Mouse (Mus musculus) heart, postnatal 0 days (tissue): ENCODE measurements around the gene Pank4. TPM values are rescaled to one million over a fixed set of nuclear protein-coding genes. Genes with fewer than 3 reads are reported as not detected.

Source experiments
- ATAC-seq: fragments of 200-750 bp; cut with Nextera tagmentation; 2 replicates; pipeline ENCODE4 v1.8.0; 2017; ENCODE audit warnings: low read depth, moderate number of reproducible peaks, moderate library complexity; ENCODE audit not compliant: insufficient read depth
- DNase-seq: peaks from one replicate; pipeline ENCODE4 v3.0.0-alpha.2; 2016; ENCODE audit warnings: low spot score
- H3K27ac ChIP-seq: fragments of 300-500 bp; sonication (generic); 2 replicates; pipeline ENCODE4 v1.5.1; 2014; ENCODE audit warnings: low read depth, mild to moderate bottlenecking
- H3K27me3 ChIP-seq: fragments of 300-500 bp; sonication (generic); 2 replicates; pipeline ENCODE4 v1.6.1; 2014; ENCODE audit warnings: low read length, mixed read lengths; ENCODE audit not compliant: control insufficient read depth, insufficient read depth
- H3K36me3 ChIP-seq: fragments of 300-500 bp; sonication (generic); replicated peaks from 2 replicates; pipeline ENCODE4 v1.6.1; 2014; ENCODE audit warnings: low read length, mixed read lengths; ENCODE audit not compliant: control insufficient read depth, insufficient read depth
- H3K4me1 ChIP-seq: fragments of 300-500 bp; sonication (generic); 2 replicates; pipeline ENCODE4 v1.6.1; 2014; ENCODE audit warnings: antibody characterized with exemption; ENCODE audit not compliant: control insufficient read depth, insufficient read depth
- H3K4me2 ChIP-seq: fragments of 300-500 bp; sonication (generic); 2 replicates; pipeline ENCODE4 v1.6.1; 2014; ENCODE audit warnings: low read depth, mild to moderate bottlenecking, low read length, moderate library complexity
- H3K4me3 ChIP-seq: fragments of 300-500 bp; sonication (generic); 2 replicates; pipeline ENCODE4 v1.5.1; 2014; ENCODE audit warnings: low read depth, low read length
- H3K9ac ChIP-seq: fragments of 300-500 bp; sonication (generic); replicated peaks from 2 replicates; pipeline ENCODE4 v1.6.1; 2014; ENCODE audit warnings: low read depth, low read length, mixed read lengths
- H3K9me3 ChIP-seq: fragments of 300-500 bp; sonication (generic); replicated peaks from 2 replicates; pipeline ENCODE4 v1.6.1; 2016; ENCODE audit warnings: low read length; ENCODE audit not compliant: control insufficient read depth
- CTCF ChIP-seq: IDR thresholded peaks from 2 replicates; pipeline ENCODE4 v1.5.1; 2016; ENCODE audit warnings: antibody characterized with exemption, control low read depth, low read depth
- EP300 ChIP-seq: IDR thresholded peaks from 2 replicates; pipeline ENCODE4 v1.6.1; 2016; ENCODE audit warnings: antibody characterized with exemption, low read depth
- WGBS: fragments of 180-500 bp; shearing (Covaris S2); extraction: QIAGEN DNeasy Blood & Tissue Kit; methylation state at CpG from one replicate; pipeline ENCODE4 v1.1.7; 2014; 5-methylcytosine and 5-hydroxymethylcytosine counted together
- polyA plus RNA-seq: library from polyadenylated mRNA; unstranded; fragments of >200 nt; fragmentation: Nextera tagmentation; extraction: Ambion mirVana; gene quantifications from 2 replicates; pipeline ENCODE4 v1.2.1, GENCODE M21; 2015
- total RNA-seq: library from RNA; depleted of rRNA; stranded (reverse); fragments of >200 nt; gene quantifications from 2 replicates; pipeline ENCODE4 v1.2.3, GENCODE M21; 2014; ENCODE audit warnings: low replicate concordance; rRNA removed

Pank4 gene
- total RNA-seq = 45.6 and 62.0 TPM in 2 replicates
- 27.4 and 30.6 TPM in 2 replicates for polyA plus RNA-seq

DNA sequence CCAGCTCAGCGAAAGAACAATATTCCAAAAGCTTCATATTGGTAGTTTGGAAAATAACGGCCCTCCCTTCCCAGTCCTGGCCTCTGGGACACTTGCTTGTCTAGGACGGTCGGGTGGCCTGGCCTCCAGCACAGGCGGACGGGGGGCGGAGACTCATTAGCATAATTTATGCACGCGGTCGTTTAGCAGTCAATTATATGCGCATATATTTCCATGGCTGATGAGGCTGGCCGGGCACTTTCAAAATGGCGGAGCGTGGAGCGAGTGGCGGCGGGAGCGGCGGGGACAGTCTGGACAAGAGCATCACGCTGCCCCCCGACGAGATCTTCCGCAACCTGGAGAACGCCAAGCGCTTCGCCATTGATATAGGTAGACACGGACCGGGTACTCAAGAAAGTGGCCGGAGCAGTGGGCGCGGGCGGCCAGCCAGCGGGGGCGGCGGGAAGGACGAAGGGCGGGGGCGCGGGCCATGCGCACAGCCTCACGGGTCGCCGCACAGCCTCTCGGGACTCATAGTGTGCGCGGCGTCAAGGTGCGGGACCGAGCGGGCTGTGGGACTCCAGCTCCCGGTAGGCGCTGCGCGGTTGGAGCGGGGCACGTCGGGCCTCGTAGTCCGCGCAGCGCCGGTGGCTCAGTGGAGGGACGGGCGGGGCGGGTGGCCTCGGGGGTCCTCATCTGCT is at the start of gene Pank4:
Pank4 (plus strand) TSS at position 223 of the 680 bp plus-strand sequence.
- Histone ChIP-seq H3K27ac (peak within 1 kb of the TSS; percentile 81), H3K4me2 (peak within 1 kb of the TSS; percentile 93), H3K36me3 (peaks cover 2% of the 10 kb centered on the region; the same call in 1 of the 2 replicates), H3K27me3 (peaks cover 40% of the 10 kb centered on the region), H3K9ac (peak within 1 kb of the TSS; percentile 55), H3K4me3 (peak within 1 kb of the TSS; percentile 85), H3K9me3 (no peaks in the 10 kb centered on the region), H3K4me1 (peaks cover 23% of the 10 kb centered on the region)
- WGBS = under 1% methylated on average over 62 of the region's 66 CpGs
- ATAC-seq (peak; percentile 95), DNase-seq (peak; percentile 93)
- TF ChIP-seq EP300 (peak; percentile 71; the same call in 1 of the 2 replicates), CTCF (no peak)

DNA sequence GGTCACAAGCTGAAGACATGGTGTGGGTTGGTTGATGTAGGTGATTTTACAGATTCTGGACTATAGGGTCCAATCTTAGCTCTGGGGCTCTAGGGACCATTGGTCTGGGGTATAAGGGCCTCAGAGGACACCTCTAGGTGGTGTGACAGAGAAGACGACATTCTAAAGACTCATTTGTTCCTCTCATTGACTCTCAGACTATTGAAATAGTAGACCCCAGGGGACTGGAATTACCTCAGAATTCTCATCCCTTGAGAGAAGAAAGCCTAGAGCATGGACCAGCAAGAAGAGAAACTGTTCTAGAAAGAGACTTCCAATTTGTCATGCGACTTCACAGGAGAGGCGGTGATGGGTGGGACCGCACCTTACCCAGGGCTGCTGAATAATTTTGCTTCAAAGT is 49.7 kb upstream of the Pank4 start:
- no peaks in the 10 kb centered on the region for H3K4me1 ChIP-seq
- H3K36me3 ChIP-seq = no peaks in the 10 kb centered on the region
- no peak overlapping the region for H3K27ac ChIP-seq
- 0 out of 2 replicates have a peak, but pooled peaks cover 4% of the 10 kb centered on the region for H3K9me3 ChIP-seq
- H3K4me3 ChIP-seq = no peak overlapping the region
- 96% methylated on average over 4 of the region's 4 CpGs for WGBS
- no peak for DNase-seq
- no peak overlapping the region for H3K9ac ChIP-seq
- H3K4me2 ChIP-seq = no peak overlapping the region
- ATAC-seq = no peak
- TF ChIP-seq CTCF = no peak
- TF ChIP-seq EP300 = no peak
- no peaks in the 10 kb centered on the region for H3K27me3 ChIP-seq

DNA sequence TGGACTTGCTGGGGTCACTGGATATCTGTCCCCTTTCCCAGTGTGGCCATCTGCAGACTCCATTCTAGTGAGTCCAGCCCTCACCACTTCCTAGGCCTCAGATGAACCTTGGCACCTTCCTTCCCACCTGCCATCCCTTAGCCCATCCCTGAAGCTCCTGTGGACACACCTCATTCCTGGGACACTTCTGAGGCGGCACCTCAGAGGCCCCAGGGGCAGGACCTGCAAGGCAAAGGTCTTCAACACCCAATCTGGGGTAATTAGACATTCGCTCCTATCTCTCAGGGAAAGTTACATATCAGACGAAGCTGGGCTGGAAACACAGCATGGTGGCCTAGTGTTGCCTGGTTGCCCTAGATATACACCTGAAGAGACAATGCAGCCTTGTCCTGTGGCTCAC is 49.2 kb upstream of the Pank4 start:
- Histone ChIP-seq H3K27ac (no peak overlapping the region), H3K27me3 (no peaks in the 10 kb centered on the region), H3K4me2 (no peak overlapping the region), H3K4me1 (no peaks in the 10 kb centered on the region), H3K36me3 (no peaks in the 10 kb centered on the region), H3K4me3 (no peak overlapping the region), H3K9me3 (0 out of 2 replicates have a peak, but pooled peaks cover 4% of the 10 kb centered on the region), H3K9ac (no peak overlapping the region)
- DNase-seq (no peak), ATAC-seq (no peak)
- WGBS = 72% methylated on average over 3 of the region's 3 CpGs
- TF ChIP-seq EP300 (no peak), CTCF (no peak)

DNA sequence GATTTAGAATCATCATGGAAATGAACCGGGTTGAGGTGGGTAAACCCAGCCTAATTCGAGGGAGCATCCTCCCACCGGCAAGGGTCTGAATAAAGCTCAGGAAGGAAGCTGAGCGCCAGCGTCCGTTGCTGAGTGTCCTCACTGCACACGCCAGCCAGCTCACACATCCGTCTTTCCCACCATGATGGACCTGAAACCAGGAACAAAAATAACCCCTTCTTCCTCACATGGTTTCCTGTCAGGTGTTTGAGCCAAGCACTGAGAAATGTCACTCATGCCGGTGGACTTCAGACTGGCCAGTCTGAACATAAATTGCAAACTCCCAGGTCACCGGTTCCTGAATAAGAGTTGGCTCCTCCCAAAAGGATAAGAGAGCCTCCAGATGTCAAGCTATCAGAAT is 48.6 kb upstream of the Pank4 start:
- Histone ChIP-seq H3K9ac (no peak overlapping the region), H3K27ac (no peak overlapping the region), H3K4me3 (no peak overlapping the region), H3K36me3 (no peaks in the 10 kb centered on the region), H3K4me1 (no peaks in the 10 kb centered on the region), H3K9me3 (0 out of 2 replicates have a peak, but pooled peaks cover 4% of the 10 kb centered on the region), H3K4me2 (no peak overlapping the region), H3K27me3 (no peaks in the 10 kb centered on the region)
- DNase-seq (no peak), ATAC-seq (no peak)
- WGBS = 55% methylated on average over 10 of the region's 10 CpGs
- TF ChIP-seq EP300 = no peak
- no peak for TF ChIP-seq CTCF

DNA sequence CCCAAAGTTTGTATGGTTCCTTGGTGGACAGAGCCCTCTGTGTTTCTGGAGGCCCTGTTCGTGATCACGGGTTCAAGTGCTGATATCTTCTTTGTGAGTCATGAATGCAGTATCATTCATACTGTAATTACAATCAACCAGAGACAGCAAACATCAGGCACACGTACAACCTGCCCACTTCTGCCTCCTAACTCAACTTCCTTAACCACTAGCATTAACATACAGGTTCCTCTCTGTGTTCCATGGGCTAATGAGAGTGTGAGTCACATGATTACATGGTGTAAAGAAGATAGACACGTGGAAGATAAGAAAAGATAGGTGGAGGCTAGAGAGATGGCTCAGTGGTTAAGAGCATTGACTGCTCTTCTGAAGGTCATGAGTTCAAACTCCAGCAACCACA is 47.3 kb upstream of the Pank4 start:
- 0 out of 2 replicates have a peak, but pooled peaks cover 4% of the 10 kb centered on the region for H3K9me3 ChIP-seq

More for the DNA sequence above, 47.3 kb upstream of the Pank4 start:
- H3K27me3 ChIP-seq = no peaks in the 10 kb centered on the region
- no peak overlapping the region for H3K9ac ChIP-seq
- H3K4me2 ChIP-seq = no peak overlapping the region
- ATAC-seq (no peak), DNase-seq (no peak)
- WGBS = 68% methylated on average over 4 of the region's 4 CpGs
- TF ChIP-seq CTCF (no peak), EP300 (no peak)
- no peak overlapping the region for H3K27ac ChIP-seq
- H3K36me3 ChIP-seq = no peaks in the 10 kb centered on the region
- H3K4me3 ChIP-seq = no peak overlapping the region
- no peaks in the 10 kb centered on the region for H3K4me1 ChIP-seq
